Mouse (Mus musculus) stomach, postnatal 0 days (tissue): ENCODE results near the gene Dnah8. TPM values are rescaled to one million over a fixed set of nuclear protein-coding genes. Genes with fewer than 3 reads are reported as not detected.

Experiments
- ATAC-seq: fragments of 200-750 bp; cut with Nextera tagmentation; 2 replicates; pipeline ENCODE4 v1.8.0; 2017; ENCODE audit not compliant: low FRiP score, low TSS enrichment
- DNase-seq: peaks from one replicate; pipeline ENCODE4 v3.0.0-alpha.2; 2016; ENCODE audit warnings: low spot score
- H3K27ac ChIP-seq: fragments of 300-500 bp; sonication (generic); replicated peaks from 2 replicates; pipeline ENCODE4 v1.5.1; 2014; ENCODE audit warnings: mild to moderate bottlenecking, control low read depth
- H3K27me3 ChIP-seq: fragments of 300-500 bp; sonication (generic); 2 replicates; pipeline ENCODE4 v1.6.1; 2014; ENCODE audit warnings: low read length; ENCODE audit not compliant: control insufficient read depth, insufficient read depth
- H3K36me3 ChIP-seq: fragments of 300-500 bp; sonication (generic); 2 replicates; pipeline ENCODE4 v1.6.1; 2014; ENCODE audit warnings: low read length, mixed read lengths; ENCODE audit not compliant: control insufficient read depth, insufficient read depth
- H3K4me1 ChIP-seq: fragments of 300-500 bp; sonication (generic); replicated peaks from 2 replicates; pipeline ENCODE4 v1.6.1; 2014; ENCODE audit warnings: antibody characterized with exemption; ENCODE audit not compliant: control insufficient read depth, insufficient read depth
- H3K4me2 ChIP-seq: fragments of 300-500 bp; sonication (generic); replicated peaks from 2 replicates; pipeline ENCODE4 v1.6.1; 2014; ENCODE audit warnings: low read depth, mild to moderate bottlenecking, control low read depth, moderate library complexity
- H3K4me3 ChIP-seq: fragments of 300-500 bp; sonication (generic); 2 replicates; pipeline ENCODE4 v1.5.1; 2014; ENCODE audit warnings: low read depth, low read length, control low read depth
- H3K9ac ChIP-seq: fragments of 300-500 bp; sonication (generic); 2 replicates; pipeline ENCODE4 v1.6.1; 2014; ENCODE audit warnings: mild to moderate bottlenecking, low read length, control low read depth, mixed read lengths
- H3K9me3 ChIP-seq: fragments of 300-500 bp; sonication (generic); 2 replicates; pipeline ENCODE4 v1.6.1; 2016; ENCODE audit warnings: low read length; ENCODE audit not compliant: control insufficient read depth
- CTCF ChIP-seq: IDR thresholded peaks from 2 replicates; pipeline ENCODE4 v1.5.1; 2016; ENCODE audit warnings: antibody characterized with exemption, low read depth, mild to moderate bottlenecking, moderate library complexity
- EP300 ChIP-seq: optimal IDR thresholded peaks from 2 replicates; pipeline ENCODE3; 2016; ENCODE audit warnings: antibody characterized with exemption
- WGBS: fragments of 180-500 bp; shearing (Covaris S2); extraction: QIAGEN DNeasy Blood & Tissue Kit; methylation state at CpG from one replicate; pipeline ENCODE4 v1.1.7; 2014; 5-methylcytosine and 5-hydroxymethylcytosine counted together
- polyA plus RNA-seq: library from polyadenylated mRNA; unstranded; fragments of >200 nt; fragmentation: Nextera tagmentation; extraction: Ambion mirVana; gene quantifications from 2 replicates; pipeline ENCODE4 v1.2.1, GENCODE M21; 2015

Dnah8 gene
- polyA plus RNA-seq, 1 experiment from 2014 or later, result 0.92 TPM

DNA sequence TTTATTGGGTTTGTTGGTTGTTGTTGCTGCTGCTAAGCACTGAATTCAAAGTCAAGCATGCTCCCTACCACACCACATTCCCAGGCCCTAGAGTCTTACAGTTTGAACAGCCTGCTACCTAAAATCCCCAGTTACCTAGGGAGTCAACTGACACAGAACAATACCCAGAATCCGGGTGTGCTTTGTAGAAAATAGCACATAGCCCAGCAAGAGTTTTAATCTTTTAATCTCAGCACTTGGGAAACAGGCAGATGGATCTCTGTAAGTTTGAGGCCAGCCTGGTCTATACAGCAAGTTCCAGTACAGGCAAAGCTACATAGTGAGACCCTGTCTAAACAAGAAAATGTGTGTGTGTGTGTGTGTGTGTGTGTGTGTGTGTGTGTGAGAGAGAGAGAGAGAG, 13.4 kb upstream of the Dnah8 start:
- no peak for ATAC-seq
- Histone ChIP-seq H3K9ac (no peak overlapping the region), H3K4me2 (peak overlapping the region; percentile 62; the same call in 1 of the 2 replicates), H3K4me3 (no peak overlapping the region), H3K36me3 (no peaks in the 10 kb centered on the region), H3K27ac (no peak overlapping the region), H3K4me1 (no peaks in the 10 kb centered on the region; the same call in none of the 2 replicates), H3K9me3 (no peaks in the 10 kb centered on the region), H3K27me3 (no peaks in the 10 kb centered on the region)
- no peak for DNase-seq
- WGBS, result 53% methylated on average over 1 of the region's 1 CpGs
- TF ChIP-seq CTCF, result no peak
- no peak for TF ChIP-seq EP300

DNA sequence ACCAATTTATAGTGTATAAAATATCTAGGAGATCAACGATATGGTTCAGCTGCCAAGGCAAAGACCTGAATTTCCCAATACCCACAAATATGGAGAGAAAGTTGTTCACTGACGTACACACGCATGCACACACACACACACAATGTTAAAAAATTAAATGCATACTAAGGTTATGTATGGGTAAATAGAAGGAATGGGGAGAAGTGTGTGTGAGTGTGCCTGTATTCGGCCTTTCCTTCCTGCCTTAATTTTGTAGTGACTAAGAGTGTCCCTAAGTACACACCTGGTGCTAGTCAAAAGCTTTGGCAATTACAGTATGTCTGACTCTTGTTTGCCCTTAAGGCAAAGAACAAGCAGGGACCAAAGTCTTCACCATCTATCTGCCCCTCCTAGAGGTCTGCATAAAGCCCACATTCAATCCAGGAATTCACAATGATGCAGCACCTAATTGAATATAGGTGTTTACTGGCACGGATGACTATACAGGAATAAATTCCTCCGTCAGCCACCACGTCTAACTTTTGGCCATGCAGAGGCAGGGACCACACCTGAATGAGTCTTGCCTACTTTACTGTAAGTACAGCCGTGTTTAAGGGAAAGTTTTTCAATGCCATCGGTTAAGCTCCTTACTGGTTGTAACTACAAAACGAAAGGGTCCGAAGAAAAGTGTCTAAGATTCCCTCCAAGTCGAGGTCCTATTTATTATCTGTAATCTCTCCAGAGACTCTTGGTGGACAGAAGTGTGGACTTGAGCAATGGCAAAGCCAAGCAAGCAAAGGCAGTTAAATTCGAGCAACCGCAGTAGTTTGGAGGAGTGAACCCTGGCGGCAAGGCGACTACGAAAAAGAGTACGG, 12.7 kb upstream of the Dnah8 start:
- 19% methylated on average over 18 of the region's 18 CpGs for WGBS
- peak; percentile 31 for ATAC-seq
- peak; percentile 30 for DNase-seq
- Histone ChIP-seq H3K27ac (peak overlapping the region; percentile 92), H3K4me1 (no peaks in the 10 kb centered on the region; the same call in none of the 2 replicates), H3K4me2 (peak overlapping the region; percentile 62), H3K36me3 (no peaks in the 10 kb centered on the region), H3K4me3 (peak overlapping the region; percentile 67), H3K9ac (peak overlapping the region; percentile 86), H3K27me3 (no peaks in the 10 kb centered on the region), H3K9me3 (no peaks in the 10 kb centered on the region)
- TF ChIP-seq EP300, result no peak

DNA sequence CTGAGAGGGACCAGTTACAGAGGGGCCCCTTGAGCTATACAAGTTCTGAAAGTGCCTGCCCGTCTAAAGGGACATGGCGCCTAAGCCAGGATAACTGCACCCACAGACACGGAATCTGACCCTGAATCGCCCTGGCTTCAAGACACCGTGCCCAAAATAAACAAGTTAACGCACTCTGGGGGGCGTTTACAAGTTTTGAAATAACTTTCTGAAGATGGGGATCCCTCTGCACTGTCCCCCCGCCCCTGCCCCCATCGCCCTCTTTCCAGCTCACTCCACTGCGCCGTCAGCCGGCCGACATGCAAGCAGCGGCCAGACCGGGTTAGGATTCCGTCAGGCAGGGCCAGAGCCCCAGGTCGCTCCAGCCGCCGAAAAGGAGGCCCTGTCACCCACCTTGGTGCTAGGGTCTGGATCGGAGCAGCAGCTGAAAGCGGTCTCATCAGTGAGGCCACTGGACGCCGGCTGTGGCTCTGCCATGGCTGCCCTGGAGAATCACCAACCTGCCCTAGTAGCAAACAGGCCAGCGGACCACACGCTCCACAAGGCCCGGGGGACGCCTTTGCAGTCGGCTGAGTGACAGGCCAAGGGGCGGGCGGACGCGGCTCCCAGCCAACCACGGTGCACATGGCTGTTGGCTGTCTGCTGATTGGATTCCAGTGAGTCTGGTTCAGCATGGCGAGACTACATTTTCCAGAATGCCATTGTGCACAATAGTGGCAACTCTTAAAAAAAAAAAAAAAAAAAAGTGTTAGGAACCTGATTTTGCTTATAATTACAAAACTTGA, 11.9 kb upstream of the Dnah8 start:
- peak; percentile 57 for TF ChIP-seq CTCF
- no peak for TF ChIP-seq EP300
- peak overlapping the region; percentile 92 for H3K27ac ChIP-seq
- no peaks in the 10 kb centered on the region for H3K36me3 ChIP-seq
- H3K4me1 ChIP-seq, result no peaks in the 10 kb centered on the region; the same call in none of the 2 replicates
- H3K4me2 ChIP-seq, result peak overlapping the region; percentile 62
- H3K4me3 ChIP-seq, result peak overlapping the region; percentile 67
- no peaks in the 10 kb centered on the region for H3K27me3 ChIP-seq
- peak overlapping the region; percentile 86 for H3K9ac ChIP-seq
- WGBS, result under 1% methylated on average over 34 of the region's 34 CpGs
- DNase-seq, result peak; percentile 99
- peak; percentile 99 for ATAC-seq
- no peaks in the 10 kb centered on the region for H3K9me3 ChIP-seq

DNA sequence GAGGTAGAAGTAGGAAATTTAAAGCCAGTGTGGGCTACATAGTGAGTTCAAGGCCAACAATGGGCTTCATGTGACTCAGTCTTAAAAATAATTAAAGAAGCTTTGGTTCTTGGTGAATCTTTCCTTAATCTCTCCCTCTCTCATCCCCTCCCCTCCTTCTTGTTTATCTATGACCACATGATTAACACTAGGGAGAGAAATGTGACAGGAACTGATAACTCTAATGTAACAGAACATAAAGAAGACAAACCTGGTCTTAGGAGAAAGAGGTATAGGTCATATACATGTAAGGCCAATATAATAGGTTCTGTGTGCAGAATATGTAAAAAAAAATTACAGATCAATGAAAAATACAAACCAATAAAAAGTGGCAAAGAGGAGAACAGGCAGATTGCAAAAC, 10.8 kb upstream of the Dnah8 start:
- H3K4me2 ChIP-seq, result no peak overlapping the region
- H3K4me3 ChIP-seq, result no peak overlapping the region
- H3K36me3 ChIP-seq, result no peaks in the 10 kb centered on the region
- no peak overlapping the region for H3K27ac ChIP-seq
- no peak overlapping the region for H3K9ac ChIP-seq
- H3K9me3 ChIP-seq, result no peaks in the 10 kb centered on the region
- no peak for DNase-seq
- ATAC-seq, result no peak
- TF ChIP-seq CTCF (no peak), EP300 (no peak)
- H3K27me3 ChIP-seq, result no peaks in the 10 kb centered on the region
- H3K4me1 ChIP-seq, result no peaks in the 10 kb centered on the region; the same call in none of the 2 replicates

DNA sequence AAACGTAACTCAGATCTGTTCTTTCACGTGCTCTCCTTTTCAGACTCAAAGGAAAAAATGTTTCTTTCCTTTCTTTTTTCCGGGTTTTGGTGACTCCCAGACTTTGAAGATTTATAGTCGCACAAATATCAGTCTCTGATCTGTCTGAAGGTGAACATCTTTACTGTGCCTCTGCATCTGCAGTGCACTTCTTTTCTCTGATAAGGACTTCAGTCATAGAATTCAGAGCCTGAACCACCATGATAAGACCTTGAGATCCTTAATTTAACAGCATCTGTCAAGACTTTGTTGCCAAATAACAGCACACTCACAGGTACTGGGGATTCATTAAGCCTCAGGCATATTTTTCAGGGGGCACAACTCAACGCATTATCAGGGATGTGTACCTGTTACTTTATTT, 8.0 kb upstream of the Dnah8 start:
- no peak overlapping the region for H3K4me2 ChIP-seq
- TF ChIP-seq EP300, result no peak
- no peak for TF ChIP-seq CTCF
- no peak overlapping the region for H3K4me3 ChIP-seq
- H3K4me1 ChIP-seq, result no peaks in the 10 kb centered on the region; the same call in 1 of the 2 replicates
- ATAC-seq (no peak), DNase-seq (no peak)
- no peaks in the 10 kb centered on the region for H3K27me3 ChIP-seq
- no peak overlapping the region for H3K27ac ChIP-seq
- no peaks in the 10 kb centered on the region for H3K9me3 ChIP-seq
- H3K36me3 ChIP-seq, result no peaks in the 10 kb centered on the region
- H3K9ac ChIP-seq, result no peak overlapping the region
- 87% methylated on average over 5 of the region's 5 CpGs for WGBS
